Comparison of ENCODE assay signal across 8 mouse cellular contexts in genomic region chr11:55204602-55205001, GRCm38 (mm10). TPM values are rescaled to one million over a fixed set of nuclear protein-coding genes. Genes with fewer than 3 reads are reported as not detected.
DNase-seq lines count a peak whose midpoint lies in the region; ATAC-seq and TF ChIP-seq lines count a peak whose summit lies in the region.

No protein-coding gene starts in this region.

- ATAC-seq in CD4-positive, CD25-positive, alpha-beta regulatory T cell, adult 4 months, result peak; percentile 42
- ATAC-seq in forebrain, postnatal 0 days, result peak; percentile 28
- ATAC-seq in kidney, embryonic 15.5 days (replicated peaks; ENCODE audit: low FRiP score), result peak; percentile 59; the same call in 1 of the 2 replicates
- no peak; the same call in 1 of the 2 replicates for ATAC-seq in stomach, postnatal 0 days (ENCODE audit: low FRiP score, low TSS enrichment)

- DNase-seq in heart, adult 18-20 months, result peak; percentile 27 to 69
- DNase-seq in heart, postnatal 25 days (ENCODE audit: low spot score), result no peak
- DNase-seq in c-Kit-positive CD71-positive TER-119-positive erythroid progenitor cells, embryonic 14.5 days (ENCODE audit: low spot score), result peak; percentile 27
- no peak for DNase-seq in forebrain, postnatal 0 days
- DNase-seq in lung, postnatal 14 days, result peak; percentile 39
- peak; percentile 40 for DNase-seq in stomach, postnatal 0 days (ENCODE audit: low spot score)

- H3K4me3 ChIP-seq in forebrain, postnatal 0 days (ENCODE audit: low read depth, low read length), result peak overlapping the region; percentile 83
- peak overlapping the region; percentile 87 for H3K4me3 ChIP-seq in kidney, embryonic 15.5 days (replicated peaks)
- H3K4me3 ChIP-seq in stomach, postnatal 0 days (ENCODE audit: low read depth, low read length), result peak overlapping the region; percentile 78

- H3K9ac ChIP-seq in forebrain, postnatal 0 days, result peak overlapping the region; percentile 75
- peak overlapping the region; percentile 72 for H3K9ac ChIP-seq in kidney, embryonic 15.5 days
- peak overlapping the region; percentile 71 for H3K9ac ChIP-seq in stomach, postnatal 0 days (ENCODE audit: low read length)

- no peaks in the 10 kb centered on the region for H3K36me3 ChIP-seq in forebrain, postnatal 0 days (ENCODE audit: insufficient read depth)
- no peaks in the 10 kb centered on the region for H3K36me3 ChIP-seq in kidney, embryonic 15.5 days
- no peaks in the 10 kb centered on the region for H3K36me3 ChIP-seq in stomach, postnatal 0 days (ENCODE audit: control insufficient read depth, insufficient read depth, low read length)

- WGBS in forebrain, postnatal 0 days, result 5% methylated on average over 17 of the region's 17 CpGs
- WGBS in kidney, embryonic 15.5 days, result 8% methylated on average over 17 of the region's 17 CpGs
- under 1% methylated on average over 17 of the region's 17 CpGs for WGBS in stomach, postnatal 0 days

- no peak overlapping the region for H3K27ac ChIP-seq in forebrain, postnatal 0 days (ENCODE audit: low read depth, low read length)
- H3K27ac ChIP-seq in kidney, embryonic 15.5 days, result no peak overlapping the region
- H3K27ac ChIP-seq in stomach, postnatal 0 days (replicated peaks), result 0 out of 2 replicates have a peak overlapping the region, but pooled peaks have one; percentile 8

- TF ChIP-seq CTCF in forebrain, postnatal 0 days (IDR thresholded peaks at IDR 0.05; ENCODE audit: low read depth), result no peak
- TF ChIP-seq CTCF in stomach, postnatal 0 days (IDR thresholded peaks at IDR 0.05; ENCODE audit: low read depth), result no peak

- no peaks in the 10 kb centered on the region for H3K27me3 ChIP-seq in forebrain, postnatal 0 days (ENCODE audit: insufficient read depth, low read length)
- H3K27me3 ChIP-seq in kidney, embryonic 15.5 days, result 0 out of 2 replicates have a peak, but pooled peaks cover 7% of the 10 kb centered on the region
- no peaks in the 10 kb centered on the region for H3K27me3 ChIP-seq in stomach, postnatal 0 days (ENCODE audit: control insufficient read depth, insufficient read depth, low read length)

- peak overlapping the region; percentile 94 for H3K4me2 ChIP-seq in forebrain, postnatal 0 days (ENCODE audit: low read depth)
- H3K4me2 ChIP-seq in kidney, embryonic 15.5 days, result peak overlapping the region; percentile 99
- H3K4me2 ChIP-seq in stomach, postnatal 0 days (replicated peaks; ENCODE audit: low read depth), result peak overlapping the region; percentile 95

- no peak for TF ChIP-seq EP300 in stomach, postnatal 0 days (optimal IDR thresholded peaks at IDR 0.05)

- peaks cover 10% of the 10 kb centered on the region; the same call in 1 of the 2 replicates for H3K4me1 ChIP-seq in forebrain, postnatal 0 days (ENCODE audit: insufficient read depth)
- peaks cover 33% of the 10 kb centered on the region for H3K4me1 ChIP-seq in kidney, embryonic 15.5 days
- H3K4me1 ChIP-seq in stomach, postnatal 0 days (replicated peaks; ENCODE audit: control insufficient read depth, insufficient read depth), result no peaks in the 10 kb centered on the region; the same call in 1 of the 2 replicates

- intact Hi-C loops in heart, postnatal 25 days (cut with DNase I), result loop anchor here (1.0 to 5.0 kb wide), 3 partner anchors 33 to 240 kb away; no protein-coding TSS in a partner anchor

- H3K9me3 ChIP-seq in forebrain, postnatal 0 days (ENCODE audit: low read length), result no peaks in the 10 kb centered on the region
- H3K9me3 ChIP-seq in kidney, embryonic 15.5 days (replicated peaks), result no peaks in the 10 kb centered on the region
- no peaks in the 10 kb centered on the region for H3K9me3 ChIP-seq in stomach, postnatal 0 days (ENCODE audit: control insufficient read depth, low read length)

RNA-seq across cellular contexts. Expression of gene Slc36a1, which starts 0.5 kb away (rescaled TPM):
- total RNA-seq in heart, adult 18-20 months (2021), result 10 to 100 TPM; 10.3 to 11.8 TPM
- total RNA-seq in heart, postnatal 25 days (2021), result 10 to 100 TPM in 1 of 2 experiments, 1 to 10 TPM in 1; 9.7 to 13.6 TPM
- polyA plus RNA-seq in CD4-positive, CD25-positive, alpha-beta regulatory T cell, adult 4 months (2017; shearing (Covaris generic)), result 1 to 10 TPM; 2.5 to 2.9 TPM
- 14.1 and 19.0 TPM in 2 replicates for total RNA-seq in forebrain, postnatal 0 days (2014; rRNA removed)
- 1.0 and 1.5 TPM in 2 replicates for polyA plus RNA-seq in forebrain, postnatal 0 days (2015; fragmentation: Nextera tagmentation; extraction: Ambion mirVana)
- 1.5 and 3.1 TPM in 2 replicates for polyA plus RNA-seq in kidney, embryonic 15.5 days (2015; fragmentation: Nextera tagmentation; extraction: Ambion mirVana)
- polyA plus RNA-seq in stomach, postnatal 0 days (2015; fragmentation: Nextera tagmentation; extraction: Ambion mirVana), result 0.93 and 0.97 TPM in 2 replicates

RNA-seq across cellular contexts. Expression of gene Slc36a2, which starts 19.7 kb away (rescaled TPM):
- 10 to 100 TPM; 11.4 to 22.0 TPM for total RNA-seq in heart, adult 18-20 months (2021)
- total RNA-seq in heart, postnatal 25 days (2021), result 10 to 100 TPM; 14.2 to 14.8 TPM
- not detected for polyA plus RNA-seq in CD4-positive, CD25-positive, alpha-beta regulatory T cell, adult 4 months (2017; shearing (Covaris generic))
- total RNA-seq in forebrain, postnatal 0 days (2014; rRNA removed), result 0.69 and 1.4 TPM in 2 replicates
- 0.08 and 0.40 TPM in 2 replicates for polyA plus RNA-seq in forebrain, postnatal 0 days (2015; fragmentation: Nextera tagmentation; extraction: Ambion mirVana)
- polyA plus RNA-seq in kidney, embryonic 15.5 days (2015; fragmentation: Nextera tagmentation; extraction: Ambion mirVana), result 0.83 and 2.4 TPM in 2 replicates
- 0.10 and 0.22 TPM in 2 replicates for polyA plus RNA-seq in stomach, postnatal 0 days (2015; fragmentation: Nextera tagmentation; extraction: Ambion mirVana)

RNA-seq across cellular contexts. Expression of gene Slc36a3, which starts 53.1 kb away (rescaled TPM):
- not detected for total RNA-seq in heart, adult 18-20 months (2021)
- total RNA-seq in heart, postnatal 25 days (2021), result not detected
- under 1 TPM; 0.36 to 0.58 TPM for polyA plus RNA-seq in CD4-positive, CD25-positive, alpha-beta regulatory T cell, adult 4 months (2017; shearing (Covaris generic))
- not detected in 2 replicates for total RNA-seq in forebrain, postnatal 0 days (2014; rRNA removed)
- polyA plus RNA-seq in forebrain, postnatal 0 days (2015; fragmentation: Nextera tagmentation; extraction: Ambion mirVana), result not detected in 2 replicates
- polyA plus RNA-seq in kidney, embryonic 15.5 days (2015; fragmentation: Nextera tagmentation; extraction: Ambion mirVana), result not detected in 2 replicates
- polyA plus RNA-seq in stomach, postnatal 0 days (2015; fragmentation: Nextera tagmentation; extraction: Ambion mirVana), result 0.06 and 0.11 TPM in 2 replicates

Comparison
In these comparisons a context has a peak if more than half of its experiments do, and no peak if none do; other contexts are left out.
1. DNase-seq: peak in heart, adult 18-20 months (2 of 2), c-Kit-positive CD71-positive TER-119-positive erythroid progenitor cells, embryonic 14.5 days (single experiment), lung, postnatal 14 days (single experiment) and stomach, postnatal 0 days (single experiment); none in heart, postnatal 25 days (single experiment) and forebrain, postnatal 0 days (single experiment).
2. Peak in every context shown above with its lines, with median percentiles within 50 percentile points of each other: H3K4me2 ChIP-seq, H3K4me3 ChIP-seq and H3K9ac ChIP-seq.